In genomic region chr11:68228941-68229665, GRCm38 (mm10) we compare ENCODE assay signal across 11 mouse cellular contexts.
DNase-seq lines count a peak whose midpoint lies in the region; ATAC-seq and TF ChIP-seq lines count a peak whose summit lies in the region.
"Had no signal": no experiment of that assay in that cellular context is flagged by ENCODE, and none has a peak within 500 bp of the region (broad histone marks: within the 10 kb centered on the region; RNA-seq: fewer than 3 reads in every experiment).

No protein-coding gene starts in this region.

- no peak for TF ChIP-seq POLR2A in brain, embryonic 14.5 days (IDR thresholded peaks at IDR 0.05; ENCODE audit: borderline replicate concordance, extremely low read depth, insufficient read depth, insufficient read length, poor library complexity, severe bottlenecking)

- WGBS in lung, embryonic 14.5 days = 40% methylated on average over 18 of the region's 18 CpGs
- 33% methylated on average over 18 of the region's 18 CpGs for WGBS in embryonic facial prominence, embryonic 15.5 days
- 39% methylated on average over 18 of the region's 18 CpGs for WGBS in limb, embryonic 11.5 days
- WGBS in kidney, embryonic 16.5 days = 56% methylated on average over 18 of the region's 18 CpGs

- peaks cover 12% of the 10 kb centered on the region for H3K4me1 ChIP-seq in lung, embryonic 14.5 days (ENCODE audit: insufficient read depth)
- peaks cover 25% of the 10 kb centered on the region for H3K4me1 ChIP-seq in embryonic facial prominence, embryonic 15.5 days
- peaks cover 8% of the 10 kb centered on the region for H3K4me1 ChIP-seq in limb, embryonic 11.5 days (ENCODE audit: control insufficient read depth, insufficient read depth, low read length)
- no peaks in the 10 kb centered on the region for H3K4me1 ChIP-seq in kidney, embryonic 16.5 days (ENCODE audit: insufficient read depth, low read length)

- 0 out of 2 replicates have a peak overlapping the region, but pooled peaks have one; percentile 9 for H3K9ac ChIP-seq in lung, embryonic 14.5 days
- H3K9ac ChIP-seq in embryonic facial prominence, embryonic 15.5 days = no peak overlapping the region
- H3K9ac ChIP-seq in limb, embryonic 11.5 days (ENCODE audit: low read length) = no peak overlapping the region; the same call in 1 of the 2 replicates
- H3K9ac ChIP-seq in kidney, embryonic 16.5 days (replicated peaks; ENCODE audit: low read length) = no peak overlapping the region

- ATAC-seq in lung, embryonic 14.5 days (ENCODE audit: insufficient read depth) = peak; percentile 58; the same call in 1 of the 2 replicates
- no peak for ATAC-seq in embryonic facial prominence, embryonic 15.5 days (ENCODE audit: insufficient number of reproducible peaks, low FRiP score, low TSS enrichment, low read depth)
- ATAC-seq in limb, embryonic 11.5 days (ENCODE audit: insufficient number of reproducible peaks, low FRiP score, low TSS enrichment, low read depth) = no peak
- ATAC-seq in megakaryocyte, adult 5-6 weeks (ENCODE audit: poor library complexity, severe bottlenecking) = no peak
- ATAC-seq in kidney, embryonic 16.5 days (ENCODE audit: low FRiP score, low TSS enrichment) = no peak

- no peaks in the 10 kb centered on the region for H3K36me3 ChIP-seq in lung, embryonic 14.5 days (ENCODE audit: insufficient read depth)
- no peaks in the 10 kb centered on the region for H3K36me3 ChIP-seq in embryonic facial prominence, embryonic 15.5 days
- no peaks in the 10 kb centered on the region for H3K36me3 ChIP-seq in limb, embryonic 11.5 days (ENCODE audit: control insufficient read depth, insufficient read depth, low read length)
- H3K36me3 ChIP-seq in kidney, embryonic 16.5 days (ENCODE audit: insufficient read depth, low read length) = no peaks in the 10 kb centered on the region

- no peak overlapping the region for H3K4me3 ChIP-seq in lung, embryonic 14.5 days (ENCODE audit: low read depth, low read length)
- no peak overlapping the region for H3K4me3 ChIP-seq in embryonic facial prominence, embryonic 15.5 days (replicated peaks)
- no peak overlapping the region for H3K4me3 ChIP-seq in limb, embryonic 11.5 days (ENCODE audit: low read depth, low read length)
- H3K4me3 ChIP-seq in kidney, embryonic 16.5 days (ENCODE audit: low read length) = no peak overlapping the region

- H3K9me3 ChIP-seq in lung, embryonic 14.5 days (ENCODE audit: low read depth, low read length) = no peaks in the 10 kb centered on the region
- no peaks in the 10 kb centered on the region for H3K9me3 ChIP-seq in embryonic facial prominence, embryonic 15.5 days (replicated peaks)
- H3K9me3 ChIP-seq in limb, embryonic 11.5 days (ENCODE audit: control insufficient read depth, low read length) = no peaks in the 10 kb centered on the region
- H3K9me3 ChIP-seq in kidney, embryonic 16.5 days (ENCODE audit: low read length) = no peaks in the 10 kb centered on the region

- no peak for TF ChIP-seq CTCF in lung, embryonic 14.5 days (IDR thresholded peaks at IDR 0.05; ENCODE audit: low read depth)
- no peak for TF ChIP-seq CTCF in brain, embryonic 14.5 days (IDR thresholded peaks at IDR 0.05; ENCODE audit: borderline replicate concordance, extremely low read depth, insufficient read depth, insufficient read length)

- peak overlapping the region; percentile 48 for H3K27ac ChIP-seq in lung, embryonic 14.5 days (ENCODE audit: low read depth)
- peak overlapping the region; percentile 75 for H3K27ac ChIP-seq in embryonic facial prominence, embryonic 15.5 days (replicated peaks)
- H3K27ac ChIP-seq in limb, embryonic 11.5 days (replicated peaks; ENCODE audit: low read depth, low read length) = no peak overlapping the region; the same call in 1 of the 2 replicates
- no peak overlapping the region; the same call in 1 of the 2 replicates for H3K27ac ChIP-seq in kidney, embryonic 16.5 days (ENCODE audit: low read length)

- H3K4me2 ChIP-seq in lung, embryonic 14.5 days = no peak overlapping the region
- H3K4me2 ChIP-seq in embryonic facial prominence, embryonic 15.5 days (replicated peaks) = no peak overlapping the region; the same call in 1 of the 2 replicates
- H3K4me2 ChIP-seq in limb, embryonic 11.5 days (ENCODE audit: low read depth, severe bottlenecking) = no peak overlapping the region
- no peak overlapping the region for H3K4me2 ChIP-seq in kidney, embryonic 16.5 days (replicated peaks; ENCODE audit: low read depth, low read length)

- no peaks in the 10 kb centered on the region for H3K27me3 ChIP-seq in lung, embryonic 14.5 days (ENCODE audit: insufficient read depth, low read length)
- H3K27me3 ChIP-seq in embryonic facial prominence, embryonic 15.5 days = no peaks in the 10 kb centered on the region
- H3K27me3 ChIP-seq in limb, embryonic 11.5 days (ENCODE audit: control insufficient read depth, insufficient read depth, low read length) = no peaks in the 10 kb centered on the region
- H3K27me3 ChIP-seq in kidney, embryonic 16.5 days (ENCODE audit: insufficient read depth, low read length) = no peaks in the 10 kb centered on the region

- DNase-seq in lung, embryonic 14.5 days = peak; percentile 68
- DNase-seq in lung, adult 18-20 months = no peak
- peak; percentile 41 for DNase-seq in brain, embryonic 14.5 days (ENCODE audit: low read depth)
- peak; percentile 55 for DNase-seq in limb, embryonic 11.5 days (ENCODE audit: low spot score)
- DNase-seq in layer of hippocampus, adult 8-10 months (ENCODE audit: low spot score in 2 of 2) = no peak
- DNase-seq: liver; midbrain, embryonic 14.5 days; spleen, adult 18-20 months had no signal

Comparison
In these comparisons a context has a peak if more than half of its experiments do, and no peak if none do; other contexts are left out.
1. DNase-seq: peak in lung, embryonic 14.5 days (single experiment), brain, embryonic 14.5 days (single experiment) and limb, embryonic 11.5 days (single experiment); none in lung, adult 18-20 months (0 of 2) and layer of hippocampus, adult 8-10 months (0 of 2).
2. H3K27ac ChIP-seq: peak in lung, embryonic 14.5 days (single experiment) and embryonic facial prominence, embryonic 15.5 days (single experiment); none in limb, embryonic 11.5 days (single experiment) and kidney, embryonic 16.5 days (single experiment).